Mouse (Mus musculus): ENCODE results near the gene Pa2g4. TPM values are rescaled to one million over a fixed set of nuclear protein-coding genes. Genes with fewer than 3 reads are reported as not detected.
"Not testable (repeated sequence)": the region's sequence is repeated elsewhere in the genome, so short reads cannot be mapped to it uniquely, and the experiment has no call there.

Pa2g4 gene
- polyA plus RNA-seq, 1 experiment = 56.8 TPM

DNA sequence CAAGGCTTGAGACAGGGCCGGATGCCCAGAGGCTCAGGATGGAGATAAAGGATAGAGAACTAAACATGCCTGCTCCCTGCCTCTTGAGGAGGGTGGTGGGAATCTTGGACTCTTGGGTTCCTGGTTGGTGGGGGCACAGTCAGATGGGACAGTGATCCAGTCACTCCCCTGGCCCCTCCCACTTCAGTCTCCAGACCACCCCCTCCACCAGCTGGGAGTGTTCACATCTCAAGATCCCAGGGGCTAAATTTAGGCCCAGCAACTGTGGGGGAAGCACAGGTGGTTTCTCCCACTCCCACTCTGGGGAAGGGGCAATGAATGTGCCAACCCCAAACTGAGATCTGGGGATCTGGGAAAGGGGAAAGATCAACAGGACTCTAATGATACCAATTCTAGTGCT lies 22.3 kb upstream of the Pa2g4 start:
- no peak overlapping the region for H3K4me3 ChIP-seq (ENCODE audit: insufficient read depth, low read depth, low read length)
- H3K27ac ChIP-seq (replicated peaks; ENCODE audit: low read depth, low read length) = no peak overlapping the region
- no peaks in the 10 kb centered on the region for H3K4me1 ChIP-seq (ENCODE audit: control insufficient read depth, insufficient read depth, insufficient read length, low read length)

DNA sequence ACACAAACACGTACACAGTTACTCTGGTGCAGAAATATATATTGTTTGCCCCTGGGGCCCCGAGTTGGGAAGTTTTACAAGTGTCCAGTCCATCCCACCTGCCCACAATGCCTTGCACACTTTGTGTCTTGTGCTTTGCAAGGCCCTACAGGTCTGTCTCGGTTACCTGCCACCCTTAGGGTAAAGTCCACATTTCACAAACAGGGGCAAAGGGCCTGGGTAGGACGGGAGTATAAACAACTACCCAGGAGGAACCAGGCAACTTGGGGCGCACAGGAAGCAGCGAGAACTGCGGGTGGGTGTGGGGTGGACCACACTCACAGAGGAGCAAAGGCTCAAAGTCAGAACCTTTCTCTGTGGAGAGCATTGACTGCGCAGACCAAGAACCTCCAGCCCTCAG lies 21.9 kb upstream of the Pa2g4 start:
- Histone ChIP-seq H3K4me1 (ENCODE audit: control insufficient read depth, insufficient read depth, insufficient read length, low read length) (no peaks in the 10 kb centered on the region), H3K27ac (replicated peaks; ENCODE audit: low read depth, low read length) (no peak overlapping the region), H3K4me3 (ENCODE audit: insufficient read depth, low read depth, low read length) (no peak overlapping the region)

- Histone ChIP-seq H3K4me1 (ENCODE audit: control insufficient read depth, insufficient read depth, insufficient read length, low read length) (no peaks in the 10 kb centered on the region), H3K4me3 (ENCODE audit: insufficient read depth, low read depth, low read length) (no peak overlapping the region), H3K27ac (replicated peaks; ENCODE audit: low read depth, low read length) (no peak overlapping the region)
Observed at GRCm38 (mm10) chr10:128587120-128587519, 21.3 kb upstream of the Pa2g4 start.

DNA sequence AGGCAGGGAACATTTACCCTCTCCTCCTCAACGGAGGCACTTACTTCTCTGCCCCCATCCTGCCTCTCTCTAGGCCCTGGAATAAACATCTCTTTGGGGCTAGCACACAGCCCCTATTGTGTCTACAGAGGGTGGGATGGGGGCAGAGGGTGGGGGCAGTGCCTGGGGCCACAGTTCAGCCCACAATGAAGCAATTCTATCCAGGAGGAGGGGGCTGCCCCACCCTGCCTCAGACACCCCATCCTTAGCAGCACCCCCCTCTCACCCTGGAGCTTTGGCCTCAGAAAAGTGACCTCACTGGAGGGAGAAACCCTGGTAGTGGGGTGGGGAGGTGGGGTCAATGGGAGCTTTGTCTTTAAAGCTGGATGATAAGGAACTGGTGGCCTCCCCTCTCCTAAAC lies 20.8 kb upstream of the Pa2g4 start:
- H3K27ac ChIP-seq (replicated peaks; ENCODE audit: low read depth, low read length) = no peak overlapping the region
- no peak overlapping the region for H3K4me3 ChIP-seq (ENCODE audit: insufficient read depth, low read depth, low read length)
- no peaks in the 10 kb centered on the region for H3K4me1 ChIP-seq (ENCODE audit: control insufficient read depth, insufficient read depth, insufficient read length, low read length)

- Histone ChIP-seq H3K4me3 (ENCODE audit: insufficient read depth, low read depth, low read length) (no peak overlapping the region), H3K27ac (replicated peaks; ENCODE audit: low read depth, low read length) (no peak overlapping the region), H3K4me1 (ENCODE audit: control insufficient read depth, insufficient read depth, insufficient read length, low read length) (no peaks in the 10 kb centered on the region)
Observed at GRCm38 (mm10) chr10:128584386-128584785, 18.6 kb upstream of the Pa2g4 start.

DNA sequence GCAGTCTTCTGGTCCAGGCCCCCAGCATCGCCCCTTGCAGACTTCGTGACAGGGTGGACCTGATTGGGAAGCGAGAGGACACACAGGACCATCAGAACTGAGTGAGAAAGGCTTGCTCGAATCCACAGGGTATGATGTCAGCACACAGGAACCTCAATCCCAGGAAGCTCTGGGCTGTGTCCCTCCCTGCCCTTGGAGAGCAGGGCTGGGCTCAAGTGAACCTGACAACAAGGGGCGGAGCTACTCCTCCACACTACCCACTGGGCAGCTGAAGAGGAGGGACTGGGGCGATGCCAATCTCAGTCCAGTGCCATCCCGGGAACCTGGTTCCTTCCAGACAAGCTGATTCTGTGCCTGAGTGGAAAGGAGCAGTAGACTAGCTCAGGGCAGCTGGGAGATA lies 17.9 kb upstream of the Pa2g4 start:
- Histone ChIP-seq H3K4me1 (ENCODE audit: control insufficient read depth, insufficient read depth, insufficient read length, low read length) (no peaks in the 10 kb centered on the region), H3K27ac (replicated peaks; ENCODE audit: low read depth, low read length) (no peak overlapping the region), H3K4me3 (ENCODE audit: insufficient read depth, low read depth, low read length) (peak overlapping the region; percentile 31)

GRCm38 (mm10) chr10:128579731-128580130 lies 13.9 kb upstream of the Pa2g4 start:
- no peaks in the 10 kb centered on the region for H3K4me1 ChIP-seq (ENCODE audit: control insufficient read depth, insufficient read depth, insufficient read length, low read length)
- H3K4me3 ChIP-seq (ENCODE audit: insufficient read depth, low read depth, low read length) = no peak overlapping the region
- H3K27ac ChIP-seq (replicated peaks; ENCODE audit: low read depth, low read length) = no peak overlapping the region

GRCm38 (mm10) chr10:128579298-128579697 lies 13.5 kb upstream of the Pa2g4 start:
- H3K4me3 ChIP-seq (ENCODE audit: insufficient read depth, low read depth, low read length) = no peak overlapping the region
- no peak overlapping the region for H3K27ac ChIP-seq (replicated peaks; ENCODE audit: low read depth, low read length)

GRCm38 (mm10) chr10:128578330-128578729 lies 12.5 kb upstream of the Pa2g4 start:
- Histone ChIP-seq H3K4me1 (ENCODE audit: control insufficient read depth, insufficient read depth, insufficient read length, low read length) (no peaks in the 10 kb centered on the region), H3K27ac (replicated peaks; ENCODE audit: low read depth, low read length) (no peak overlapping the region), H3K4me3 (ENCODE audit: insufficient read depth, low read depth, low read length) (no peak overlapping the region)

More at GRCm38 (mm10) chr10:128579298-128579697, 13.5 kb upstream of the Pa2g4 start:
- H3K4me1 ChIP-seq (ENCODE audit: control insufficient read depth, insufficient read depth, insufficient read length, low read length) = no peaks in the 10 kb centered on the region

GRCm38 (mm10) chr10:128575063-128575462 lies 9.3 kb upstream of the Pa2g4 start:
- no peaks in the 10 kb centered on the region for H3K4me1 ChIP-seq (ENCODE audit: control insufficient read depth, insufficient read depth, insufficient read length, low read length)
- no peak overlapping the region for H3K27ac ChIP-seq (replicated peaks; ENCODE audit: low read depth, low read length)
- no peak overlapping the region for H3K4me3 ChIP-seq (ENCODE audit: insufficient read depth, low read depth, low read length)

GRCm38 (mm10) chr10:128565206-128565787 lies 490 bp downstream of the Pa2g4 start:
- Histone ChIP-seq H3K4me3 (ENCODE audit: insufficient read depth, low read depth, low read length) (peak overlapping the region; percentile 88), H3K27ac (replicated peaks; ENCODE audit: low read depth, low read length) (peak overlapping the region; percentile 51), H3K4me1 (ENCODE audit: control insufficient read depth, insufficient read depth, insufficient read length, low read length) (no peaks in the 10 kb centered on the region)

DNA sequence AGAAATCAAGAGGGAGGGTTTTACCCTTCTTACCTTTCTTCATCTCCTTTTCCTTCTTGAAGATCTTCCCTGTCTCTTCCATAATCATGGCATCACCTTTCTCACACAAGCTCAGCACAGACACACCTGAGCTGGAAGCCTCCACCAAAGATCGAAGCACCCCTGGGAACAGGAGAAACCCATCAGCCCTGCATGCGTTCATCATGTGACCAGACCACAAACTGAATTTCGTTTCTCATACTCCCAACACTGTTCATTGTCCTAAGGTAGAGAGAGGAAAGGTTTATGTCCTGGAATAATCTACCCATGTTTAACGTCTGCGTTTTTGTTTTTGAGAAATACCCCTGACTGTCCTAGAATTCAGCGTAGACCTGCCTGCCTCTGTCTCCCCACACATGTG lies 2.2 kb downstream of the Pa2g4 start:
- no peak overlapping the region for H3K27ac ChIP-seq (replicated peaks; ENCODE audit: low read depth, low read length)
- no peak overlapping the region for H3K4me3 ChIP-seq (ENCODE audit: insufficient read depth, low read depth, low read length)
- H3K4me1 ChIP-seq (ENCODE audit: control insufficient read depth, insufficient read depth, insufficient read length, low read length) = no peaks in the 10 kb centered on the region

- no peak overlapping the region for H3K4me3 ChIP-seq (ENCODE audit: insufficient read depth, low read depth, low read length)
- H3K27ac ChIP-seq (replicated peaks; ENCODE audit: low read depth, low read length) = no peak overlapping the region
- no peaks in the 10 kb centered on the region for H3K4me1 ChIP-seq (ENCODE audit: control insufficient read depth, insufficient read depth, insufficient read length, low read length)
Observed at GRCm38 (mm10) chr10:128556963-128557362, 8.8 kb downstream of the Pa2g4 start.

GRCm38 (mm10) chr10:128556286-128556685 lies 9.5 kb downstream of the Pa2g4 start:
- Histone ChIP-seq H3K4me1 (ENCODE audit: control insufficient read depth, insufficient read depth, insufficient read length, low read length) (no peaks in the 10 kb centered on the region), H3K27ac (replicated peaks; ENCODE audit: low read depth, low read length) (no peak overlapping the region), H3K4me3 (ENCODE audit: insufficient read depth, low read depth, low read length) (no peak overlapping the region)

GRCm38 (mm10) chr10:128555567-128555966 lies 10.2 kb downstream of the Pa2g4 start:
- H3K4me1 ChIP-seq (ENCODE audit: control insufficient read depth, insufficient read depth, insufficient read length, low read length) = not testable (repeated sequence)

DNA sequence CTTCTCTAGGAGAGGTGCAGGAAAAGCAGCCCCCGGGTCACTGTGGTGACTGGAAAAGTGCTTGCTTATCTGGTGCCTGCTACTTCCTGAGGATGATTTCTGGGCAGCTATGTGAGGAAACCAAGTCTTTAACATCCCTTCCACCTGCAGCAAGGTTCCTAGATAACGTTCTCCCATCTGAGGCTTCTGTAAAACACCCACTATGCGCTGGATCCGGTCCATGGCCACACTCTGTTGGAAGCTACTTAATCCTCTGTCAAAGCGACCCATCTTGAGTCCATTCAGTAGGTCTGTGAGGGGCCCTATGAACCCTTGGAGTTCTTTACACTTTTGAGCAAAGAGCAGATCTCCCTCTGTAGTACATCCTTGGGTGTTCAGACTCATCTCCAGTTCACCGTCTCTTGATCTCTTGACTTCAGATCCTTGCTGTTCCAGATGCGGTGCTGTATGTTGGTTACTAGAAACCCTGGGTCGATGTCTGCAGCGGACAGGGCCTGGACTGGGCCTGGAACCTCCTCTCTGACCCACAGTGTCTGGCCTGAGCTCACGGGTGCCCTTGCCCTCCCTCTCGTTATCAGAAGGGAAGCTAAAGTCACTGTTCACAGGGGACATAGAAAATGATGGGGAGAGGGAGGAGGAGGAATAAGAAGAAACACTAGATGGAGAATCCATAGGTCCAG lies 15.5 kb downstream of the Pa2g4 start:
- not testable (repeated sequence) for H3K4me1 ChIP-seq (ENCODE audit: control insufficient read depth, insufficient read depth, insufficient read length, low read length); H3K4me3 ChIP-seq (ENCODE audit: insufficient read depth, low read depth, low read length); H3K27ac ChIP-seq (replicated peaks; ENCODE audit: low read depth, low read length)

More at GRCm38 (mm10) chr10:128555567-128555966, 10.2 kb downstream of the Pa2g4 start:
- not testable (repeated sequence) for H3K27ac ChIP-seq (replicated peaks; ENCODE audit: low read depth, low read length); H3K4me3 ChIP-seq (ENCODE audit: insufficient read depth, low read depth, low read length)
